Mouse (Mus musculus) megakaryocyte, embryonic 14.5 days (primary cell): ENCODE results near the gene Cluh.

Source experiments
- FLI1 ChIP-seq: IDR thresholded peaks from 2 replicates; pipeline ENCODE4 v1.6.1; 2012; ENCODE audit warnings: low read length, inconsistent platforms, mixed read lengths
- GATA1 ChIP-seq: IDR thresholded peaks from 3 replicates; pipeline ENCODE4 v1.6.1; 2012; ENCODE audit warnings: mixed read lengths, low read length, inconsistent platforms, borderline replicate concordance

DNA sequence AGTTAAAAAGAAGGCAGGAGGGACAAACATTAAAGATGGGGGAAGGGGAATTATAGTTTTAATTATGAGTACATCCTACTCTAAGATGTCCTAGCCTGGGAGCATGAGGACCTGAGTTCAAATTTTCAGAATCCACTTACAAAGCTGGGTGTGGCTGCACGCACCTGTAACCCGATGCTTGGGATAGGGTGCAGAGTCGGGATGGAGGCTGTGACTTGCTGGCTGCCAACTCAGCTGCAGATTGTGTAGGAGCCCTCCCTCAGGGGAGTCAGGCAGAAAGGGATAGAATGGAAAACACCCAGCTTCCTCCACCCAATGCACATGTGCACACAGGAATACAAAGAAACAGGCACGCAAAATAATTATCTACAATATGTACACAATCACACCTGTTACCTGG is 35.9 kb upstream of the Cluh start:
- TF ChIP-seq GATA1 (no peak), FLI1 (no peak)
